ENCODE assay signal across 14 mouse cellular contexts in genomic region chr12:32045566-32046330, GRCm38 (mm10). TPM values are rescaled to one million over a fixed set of nuclear protein-coding genes. Genes with fewer than 3 reads are reported as not detected.
DNase-seq lines count a peak whose midpoint lies in the region; ATAC-seq lines count a peak whose summit lies in the region.
"Had no signal": no experiment of that assay in that cellular context is flagged by ENCODE, and none has a peak within 500 bp of the region (broad histone marks: within the 10 kb centered on the region; RNA-seq: fewer than 3 reads in every experiment).

No protein-coding gene starts in this region.

- H3K36me3 ChIP-seq in liver, embryonic 13.5 days: peaks cover 59% of the 10 kb centered on the region
- no peaks in the 10 kb centered on the region for H3K36me3 ChIP-seq in embryonic facial prominence, embryonic 12.5 days
- H3K36me3 ChIP-seq in megakaryocyte, embryonic 14.5 days (replicated peaks; ENCODE audit: low read length): peaks cover 80% of the 10 kb centered on the region
- H3K36me3 ChIP-seq: limb, embryonic 15.5 days had no signal

- peaks cover 76% of the 10 kb centered on the region for H3K4me1 ChIP-seq in liver, embryonic 13.5 days (replicated peaks)
- peaks cover 23% of the 10 kb centered on the region for H3K4me1 ChIP-seq in embryonic facial prominence, embryonic 12.5 days
- H3K4me1 ChIP-seq in megakaryocyte, embryonic 14.5 days: peaks cover 92% of the 10 kb centered on the region

- no peaks in the 10 kb centered on the region for H3K9me3 ChIP-seq in liver, embryonic 13.5 days (replicated peaks)
- no peaks in the 10 kb centered on the region for H3K9me3 ChIP-seq in embryonic facial prominence, embryonic 12.5 days
- H3K9me3 ChIP-seq in megakaryocyte, embryonic 14.5 days: no peaks in the 10 kb centered on the region
- H3K9me3 ChIP-seq: limb, embryonic 15.5 days had no signal

- ATAC-seq in liver, embryonic 13.5 days (ENCODE audit: low read depth): no peak
- ATAC-seq in embryonic facial prominence, embryonic 12.5 days (ENCODE audit: insufficient number of reproducible peaks, insufficient read depth, low FRiP score, low TSS enrichment): no peak

- no peak overlapping the region for H3K4me2 ChIP-seq in liver, embryonic 13.5 days
- no peak overlapping the region for H3K4me2 ChIP-seq in embryonic facial prominence, embryonic 12.5 days (replicated peaks)
- H3K4me2 ChIP-seq: hindbrain, embryonic 14.5 days; limb, embryonic 15.5 days had no signal

- 72% methylated on average over 17 of the region's 17 CpGs for WGBS in liver, embryonic 13.5 days (ENCODE audit: insufficient replicate concordance)
- 64% methylated on average over 17 of the region's 17 CpGs for WGBS in embryonic facial prominence, embryonic 12.5 days

- DNase-seq in liver, embryonic 13.5 days: no peak
- DNase-seq in liver: no peak
- peak; percentile 42 for DNase-seq in NIH3T3 (ENCODE audit: low read depth)
- no peak for DNase-seq in heart, adult 8-10 months (ENCODE audit: low spot score)
- DNase-seq in kidney, postnatal 10 days: no peak
- DNase-seq: cerebellum, adult 9-10 months; gastrocnemius, postnatal 36 days; layer of hippocampus, adult 9-11 months; right cerebral cortex, postnatal 4 days; thymus, postnatal 14 days had no signal

- no peak overlapping the region for H3K4me3 ChIP-seq in liver, embryonic 13.5 days (replicated peaks)
- H3K4me3 ChIP-seq in embryonic facial prominence, embryonic 12.5 days: no peak overlapping the region
- peak overlapping the region; percentile 81 for H3K4me3 ChIP-seq in megakaryocyte, embryonic 14.5 days (replicated peaks)
- H3K4me3 ChIP-seq: limb, embryonic 15.5 days had no signal

- H3K27me3 ChIP-seq in liver, embryonic 13.5 days: no peaks in the 10 kb centered on the region
- no peaks in the 10 kb centered on the region for H3K27me3 ChIP-seq in embryonic facial prominence, embryonic 12.5 days
- no peaks in the 10 kb centered on the region for H3K27me3 ChIP-seq in megakaryocyte, embryonic 14.5 days (replicated peaks)
- H3K27me3 ChIP-seq: limb, embryonic 15.5 days had no signal

- H3K27ac ChIP-seq in liver, embryonic 13.5 days: peak overlapping the region; percentile 69
- H3K27ac ChIP-seq in embryonic facial prominence, embryonic 12.5 days: peak overlapping the region; percentile 75
- H3K27ac ChIP-seq: hindbrain, embryonic 14.5 days; limb, embryonic 15.5 days had no signal

- H3K9ac ChIP-seq in liver, embryonic 13.5 days: 0 out of 2 replicates have a peak overlapping the region, but pooled peaks have one; percentile 27
- H3K9ac ChIP-seq in embryonic facial prominence, embryonic 12.5 days: no peak overlapping the region
- H3K9ac ChIP-seq: hindbrain, embryonic 14.5 days; limb, embryonic 15.5 days had no signal

RNA-seq across cellular contexts. Expression of gene Prkar2b, which starts 15.3 kb away (rescaled TPM):
- polyA plus RNA-seq in liver, embryonic 13.5 days (2015; fragmentation: Nextera tagmentation; extraction: Ambion mirVana): 79.3 and 94.6 TPM in 2 replicates
- polyA plus RNA-seq in embryonic facial prominence, embryonic 12.5 days (2016; fragmentation: Nextera tagmentation; extraction: Ambion mirVana): 47.0 and 49.0 TPM in 2 replicates
- polyA plus RNA-seq in megakaryocyte, embryonic 14.5 days (2012; ENCODE audit: insufficient read depth, low replicate concordance): 110 and 158 TPM in 2 replicates
- 1 to 10 TPM; 3.0 to 3.8 (median 3.4) TPM for total RNA-seq in heart, adult 8-10 months (2022)
